Mouse (Mus musculus): ENCODE results near the gene R3hdm2. TPM values are rescaled to one million over a fixed set of nuclear protein-coding genes. Genes with fewer than 3 reads are reported as not detected.
A peak's percentile ranks its signal among the peaks of the same experiment; 100 is the strongest.

Gene R3hdm2
- total RNA-seq, 2 experiments from 2014 or later, result 115 to 126 TPM

GRCm38 (mm10) chr10:127422047-127422446, 41.9 kb downstream of the R3hdm2 start:
- peak; percentile 81 to 82 for DNase-seq

- DNase-seq, result peak in 1 of 2 experiments; percentile 22
Measured at GRCm38 (mm10) chr10:127425794-127426193, 45.7 kb downstream of the R3hdm2 start.

GRCm38 (mm10) chr10:127426670-127427069, 46.5 kb downstream of the R3hdm2 start:
- DNase-seq, result peak in 1 of 2 experiments; percentile 23

GRCm38 (mm10) chr10:127427107-127427506, 47.0 kb downstream of the R3hdm2 start:
- no peak for DNase-seq

GRCm38 (mm10) chr10:127427987-127428386, 47.9 kb downstream of the R3hdm2 start:
- no peak for DNase-seq

- no peak for DNase-seq
Measured at GRCm38 (mm10) chr10:127429538-127429937, 49.4 kb downstream of the R3hdm2 start.

- DNase-seq, result no peak
Measured at GRCm38 (mm10) chr10:127432466-127432865, 52.3 kb downstream of the R3hdm2 start.

GRCm38 (mm10) chr10:127437354-127438113, 57.4 kb downstream of the R3hdm2 start:
- DNase-seq, result no peak

- DNase-seq, result no peak
Measured at GRCm38 (mm10) chr10:127453701-127454100, 73.6 kb downstream of the R3hdm2 start.

- DNase-seq, result no peak
Measured at GRCm38 (mm10) chr10:127462411-127463096, 82.4 kb downstream of the R3hdm2 start.

GRCm38 (mm10) chr10:127471281-127471988, 91.3 kb downstream of the R3hdm2 start:
- DNase-seq, result no peak

- no peak for DNase-seq
Measured at GRCm38 (mm10) chr10:127472722-127473121, 92.6 kb downstream of the R3hdm2 start.

- DNase-seq, result no peak
Measured at GRCm38 (mm10) chr10:127475175-127475574, 95.0 kb downstream of the R3hdm2 start.

GRCm38 (mm10) chr10:127476541-127476940, 96.4 kb downstream of the R3hdm2 start:
- no peak for DNase-seq

- DNase-seq, result peak; percentile 57 to 58
Measured at GRCm38 (mm10) chr10:127477301-127477700, 97.2 kb downstream of the R3hdm2 start.

GRCm38 (mm10) chr10:127479131-127479530, 99.0 kb downstream of the R3hdm2 start:
- peak in 1 of 2 experiments; percentile 45 for DNase-seq

GRCm38 (mm10) chr10:127480833-127481813, 101.0 kb downstream of the R3hdm2 start:
- peak; percentile 83 to 86 for DNase-seq

- DNase-seq, result no peak
Measured at GRCm38 (mm10) chr10:127485235-127485634, 105.1 kb downstream of the R3hdm2 start.

GRCm38 (mm10) chr10:127488856-127489255, 108.7 kb downstream of the R3hdm2 start:
- DNase-seq, result no peak

GRCm38 (mm10) chr10:127490160-127491127, 110.3 kb downstream of the R3hdm2 start:
- DNase-seq, result no peak

Data from adrenal gland, postnatal 36 days (tissue).